In the genomic region with DNA sequence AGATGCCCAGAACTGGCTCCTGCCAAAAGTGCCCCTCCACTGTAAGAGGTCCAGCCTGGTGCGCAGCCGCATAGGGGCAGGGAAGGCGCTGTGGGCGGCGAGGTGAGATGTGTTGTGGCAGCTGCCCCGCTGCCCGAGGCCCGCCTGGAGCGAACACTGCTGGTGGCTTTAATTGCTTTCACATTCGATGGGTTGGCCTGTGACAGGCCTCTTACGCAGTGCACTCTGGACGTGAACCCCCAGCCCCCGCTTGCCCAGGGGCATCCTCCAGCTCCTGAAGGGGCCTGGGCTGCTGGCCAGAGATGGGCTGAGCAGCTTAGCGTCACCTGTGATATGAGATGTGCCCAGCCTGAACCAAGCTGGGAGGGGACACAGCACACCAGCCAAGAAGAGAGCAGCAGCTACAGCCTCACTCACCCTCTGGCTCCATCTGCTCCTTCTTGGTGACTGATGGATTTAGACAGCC, we compare ENCODE assay signal across 18 mouse cellular contexts. TPM values are rescaled to one million over a fixed set of nuclear protein-coding genes. Genes with fewer than 3 reads are reported as not detected.
DNase-seq lines count a peak whose midpoint lies in the region; ATAC-seq and TF ChIP-seq lines count a peak whose summit lies in the region.
"Had no signal": no experiment of that assay in that cellular context is flagged by ENCODE, and none has a peak within 500 bp of the region (broad histone marks: within the 10 kb centered on the region; RNA-seq: fewer than 3 reads in every experiment).

No protein-coding gene starts in this region.

- H3K4me1 ChIP-seq in hindbrain, embryonic 13.5 days (replicated peaks), result peaks cover 16% of the 10 kb centered on the region; the same call in 1 of the 2 replicates
- H3K4me1 ChIP-seq in hindbrain, embryonic 14.5 days (replicated peaks; ENCODE audit: control insufficient read depth, insufficient read depth, low read length), result no peaks in the 10 kb centered on the region
- H3K4me1 ChIP-seq in midbrain, embryonic 14.5 days (ENCODE audit: control insufficient read depth, insufficient read depth, low read length), result no peaks in the 10 kb centered on the region
- no peaks in the 10 kb centered on the region for H3K4me1 ChIP-seq in midbrain, embryonic 11.5 days (ENCODE audit: control insufficient read depth, insufficient read depth, low read length)
- no peaks in the 10 kb centered on the region for H3K4me1 ChIP-seq in embryonic facial prominence, embryonic 15.5 days
- no peaks in the 10 kb centered on the region for H3K4me1 ChIP-seq in lung, postnatal 0 days (ENCODE audit: insufficient read depth, low read depth, low read length)
- H3K4me1 ChIP-seq: forebrain, embryonic 15.5 days; intestine, embryonic 15.5 days; kidney, embryonic 15.5 days; limb, embryonic 12.5 days had no signal

- no peak for DNase-seq in hindbrain, embryonic 14.5 days (ENCODE audit: low spot score)
- peak; percentile 32 for DNase-seq in midbrain, embryonic 14.5 days
- DNase-seq in midbrain, embryonic 11.5 days (ENCODE audit: low spot score, missing footprints), result no peak
- no peak for DNase-seq in lung, postnatal 0 days (ENCODE audit: low spot score)
- DNase-seq in left cerebral cortex, postnatal 36 days (ENCODE audit: low spot score in 2 of 2), result no peak
- DNase-seq: adrenal gland, adult 2 months; gastrocnemius, adult 2 months; heart, postnatal 10 days; layer of hippocampus, postnatal 36 days; lung, embryonic 14.5 days had no signal

- no peak overlapping the region for H3K4me2 ChIP-seq in hindbrain, embryonic 13.5 days
- no peak overlapping the region for H3K4me2 ChIP-seq in hindbrain, embryonic 14.5 days (replicated peaks)
- no peak overlapping the region for H3K4me2 ChIP-seq in midbrain, embryonic 14.5 days (ENCODE audit: low read length)
- no peak overlapping the region for H3K4me2 ChIP-seq in midbrain, embryonic 11.5 days
- no peak overlapping the region for H3K4me2 ChIP-seq in embryonic facial prominence, embryonic 15.5 days (replicated peaks)
- H3K4me2 ChIP-seq in lung, postnatal 0 days (replicated peaks; ENCODE audit: low read depth, low read length), result no peak overlapping the region
- H3K4me2 ChIP-seq: forebrain, embryonic 15.5 days; intestine, embryonic 15.5 days; kidney, embryonic 15.5 days; limb, embryonic 12.5 days; lung, embryonic 14.5 days had no signal

- no peaks in the 10 kb centered on the region for H3K9me3 ChIP-seq in hindbrain, embryonic 13.5 days
- H3K9me3 ChIP-seq in hindbrain, embryonic 14.5 days (ENCODE audit: control insufficient read depth, low read length), result no peaks in the 10 kb centered on the region
- no peaks in the 10 kb centered on the region for H3K9me3 ChIP-seq in midbrain, embryonic 14.5 days (ENCODE audit: control insufficient read depth, low read length)
- H3K9me3 ChIP-seq in midbrain, embryonic 11.5 days (ENCODE audit: control insufficient read depth, low read length), result no peaks in the 10 kb centered on the region
- no peaks in the 10 kb centered on the region for H3K9me3 ChIP-seq in embryonic facial prominence, embryonic 15.5 days (replicated peaks)
- no peaks in the 10 kb centered on the region for H3K9me3 ChIP-seq in lung, postnatal 0 days (ENCODE audit: low read length)
- H3K9me3 ChIP-seq: forebrain, embryonic 15.5 days; G1E; intestine, embryonic 15.5 days; kidney, embryonic 15.5 days; limb, embryonic 12.5 days had no signal

- TF ChIP-seq CTCF in lung, postnatal 0 days (IDR thresholded peaks at IDR 0.05), result no peak

- intact Hi-C loops in left cerebral cortex, postnatal 36 days (cut with DNase I), result no loop called here

- no peak for ATAC-seq in hindbrain, embryonic 13.5 days (ENCODE audit: low FRiP score)
- ATAC-seq in hindbrain, embryonic 14.5 days (ENCODE audit: low FRiP score), result no peak
- 0 out of 2 replicates have a peak, but pooled peaks have one; percentile 34 for ATAC-seq in midbrain, embryonic 14.5 days (ENCODE audit: low FRiP score, low TSS enrichment)
- ATAC-seq in midbrain, embryonic 11.5 days (ENCODE audit: low FRiP score), result no peak
- peak; percentile 9; the same call in 1 of the 2 replicates for ATAC-seq in embryonic facial prominence, embryonic 15.5 days (ENCODE audit: insufficient number of reproducible peaks, low FRiP score, low TSS enrichment, low read depth)
- ATAC-seq in lung, postnatal 0 days, result no peak
- ATAC-seq: forebrain, embryonic 15.5 days; intestine, embryonic 15.5 days had no signal

- peaks cover 48% of the 10 kb centered on the region for H3K36me3 ChIP-seq in hindbrain, embryonic 13.5 days
- peaks cover 26% of the 10 kb centered on the region for H3K36me3 ChIP-seq in hindbrain, embryonic 14.5 days (replicated peaks; ENCODE audit: control insufficient read depth, insufficient read depth)
- H3K36me3 ChIP-seq in midbrain, embryonic 14.5 days (ENCODE audit: control insufficient read depth, insufficient read depth, low read length), result peaks cover 39% of the 10 kb centered on the region
- H3K36me3 ChIP-seq in midbrain, embryonic 11.5 days (ENCODE audit: control insufficient read depth, insufficient read depth, low read length), result no peaks in the 10 kb centered on the region; the same call in 1 of the 2 replicates
- H3K36me3 ChIP-seq in embryonic facial prominence, embryonic 15.5 days, result peaks cover 44% of the 10 kb centered on the region
- H3K36me3 ChIP-seq in lung, postnatal 0 days (ENCODE audit: insufficient read depth, low read length), result no peaks in the 10 kb centered on the region; the same call in 1 of the 2 replicates

- TF ChIP-seq EP300 in lung, postnatal 0 days (IDR thresholded peaks at IDR 0.05), result no peak

- H3K27me3 ChIP-seq in hindbrain, embryonic 13.5 days, result peaks cover 20% of the 10 kb centered on the region
- peaks cover 11% of the 10 kb centered on the region for H3K27me3 ChIP-seq in hindbrain, embryonic 14.5 days (ENCODE audit: control insufficient read depth, insufficient read depth, low read length)
- H3K27me3 ChIP-seq in midbrain, embryonic 14.5 days (ENCODE audit: control insufficient read depth, insufficient read depth, low read length), result peaks cover 10% of the 10 kb centered on the region
- H3K27me3 ChIP-seq in midbrain, embryonic 11.5 days (ENCODE audit: control insufficient read depth, insufficient read depth, low read length), result peaks cover 9% of the 10 kb centered on the region
- peaks cover 11% of the 10 kb centered on the region for H3K27me3 ChIP-seq in embryonic facial prominence, embryonic 15.5 days
- H3K27me3 ChIP-seq in lung, postnatal 0 days (replicated peaks; ENCODE audit: insufficient read depth, low read length), result 0 out of 2 replicates have a peak, but pooled peaks cover 3% of the 10 kb centered on the region

- no peak overlapping the region for H3K4me3 ChIP-seq in hindbrain, embryonic 13.5 days
- no peak overlapping the region for H3K4me3 ChIP-seq in hindbrain, embryonic 14.5 days (replicated peaks; ENCODE audit: low read length)
- H3K4me3 ChIP-seq in midbrain, embryonic 14.5 days (replicated peaks; ENCODE audit: low read depth, low read length), result no peak overlapping the region
- H3K4me3 ChIP-seq in midbrain, embryonic 11.5 days (ENCODE audit: low read depth, low read length), result no peak overlapping the region
- H3K4me3 ChIP-seq in embryonic facial prominence, embryonic 15.5 days (replicated peaks), result no peak overlapping the region
- no peak overlapping the region for H3K4me3 ChIP-seq in lung, postnatal 0 days (ENCODE audit: low read depth, low read length)
- H3K4me3 ChIP-seq: forebrain, embryonic 15.5 days; gastrocnemius, adult 2 months; intestine, embryonic 15.5 days; kidney, embryonic 15.5 days; limb, embryonic 12.5 days had no signal

- WGBS in hindbrain, embryonic 13.5 days, result 83% methylated on average over 14 of the region's 14 CpGs
- 68% methylated on average over 14 of the region's 14 CpGs for WGBS in hindbrain, embryonic 14.5 days
- WGBS in midbrain, embryonic 14.5 days, result 73% methylated on average over 14 of the region's 14 CpGs
- WGBS in midbrain, embryonic 11.5 days, result 85% methylated on average over 14 of the region's 14 CpGs
- 70% methylated on average over 14 of the region's 14 CpGs for WGBS in embryonic facial prominence, embryonic 15.5 days
- 87% methylated on average over 14 of the region's 14 CpGs for WGBS in lung, postnatal 0 days

- peak overlapping the region; percentile 52 for H3K27ac ChIP-seq in hindbrain, embryonic 13.5 days
- no peak overlapping the region for H3K27ac ChIP-seq in hindbrain, embryonic 14.5 days
- H3K27ac ChIP-seq in midbrain, embryonic 14.5 days (replicated peaks; ENCODE audit: low read depth, low read length), result no peak overlapping the region; the same call in 1 of the 2 replicates
- H3K27ac ChIP-seq in midbrain, embryonic 11.5 days (ENCODE audit: low read depth, low read length), result no peak overlapping the region
- H3K27ac ChIP-seq in embryonic facial prominence, embryonic 15.5 days (replicated peaks), result no peak overlapping the region
- no peak overlapping the region for H3K27ac ChIP-seq in lung, postnatal 0 days (ENCODE audit: low read length)
- H3K27ac ChIP-seq: forebrain, embryonic 15.5 days; gastrocnemius, adult 2 months; intestine, embryonic 15.5 days; limb, embryonic 12.5 days had no signal

- no peak overlapping the region for H3K9ac ChIP-seq in hindbrain, embryonic 13.5 days
- H3K9ac ChIP-seq in hindbrain, embryonic 14.5 days, result no peak overlapping the region
- H3K9ac ChIP-seq in midbrain, embryonic 14.5 days (replicated peaks; ENCODE audit: low read length), result no peak overlapping the region
- no peak overlapping the region for H3K9ac ChIP-seq in midbrain, embryonic 11.5 days (ENCODE audit: low read length)
- H3K9ac ChIP-seq in embryonic facial prominence, embryonic 15.5 days, result no peak overlapping the region
- no peak overlapping the region for H3K9ac ChIP-seq in lung, postnatal 0 days (replicated peaks; ENCODE audit: low read depth)
- H3K9ac ChIP-seq: forebrain, embryonic 15.5 days; intestine, embryonic 15.5 days; kidney, embryonic 15.5 days; limb, embryonic 12.5 days; lung, embryonic 14.5 days had no signal

RNA-seq across cellular contexts. Expression of gene A930017K11Rik, which starts 5.3 kb away (rescaled TPM):
- polyA plus RNA-seq in hindbrain, embryonic 13.5 days (2015; fragmentation: Nextera tagmentation; extraction: Ambion mirVana), result 0.56 and 0.77 TPM in 2 replicates
- 0.44 and 1.8 TPM in 2 replicates for polyA plus RNA-seq in hindbrain, embryonic 14.5 days (2014; fragmentation: Nextera tagmentation; extraction: Ambion mirVana)
- 3.3 and 5.2 TPM in 2 replicates for polyA plus RNA-seq in midbrain, embryonic 14.5 days (2014; fragmentation: Nextera tagmentation; extraction: Ambion mirVana)
- not detected in 2 replicates for polyA plus RNA-seq in midbrain, embryonic 11.5 days (2014; fragmentation: Nextera tagmentation; extraction: Ambion mirVana)
- 0.24 and 0.28 TPM in 2 replicates for polyA plus RNA-seq in embryonic facial prominence, embryonic 15.5 days (2015; fragmentation: Nextera tagmentation; extraction: Ambion mirVana)
- polyA plus RNA-seq in lung, postnatal 0 days (2015; fragmentation: Nextera tagmentation; extraction: Ambion mirVana), result not detected in 2 replicates
- total RNA-seq in left cerebral cortex, postnatal 36 days (2021), result under 1 TPM; 0.41 to 0.59 TPM
- total RNA-seq: adrenal gland, adult 2 months; G1E; gastrocnemius, adult 2 months; heart, postnatal 10 days; megakaryocyte progenitor cell, adult 5-6 weeks had no signal

RNA-seq across cellular contexts. Expression of gene Nhlrc4, which starts 12.9 kb away (rescaled TPM):
- polyA plus RNA-seq in hindbrain, embryonic 13.5 days (2015; fragmentation: Nextera tagmentation; extraction: Ambion mirVana), result 0.09 TPM in 1 of 2 replicates, not detected in the other
- polyA plus RNA-seq in hindbrain, embryonic 14.5 days (2014; fragmentation: Nextera tagmentation; extraction: Ambion mirVana), result 0.13 TPM in 1 of 2 replicates, not detected in the other
- 0.16 and 0.32 TPM in 2 replicates for polyA plus RNA-seq in midbrain, embryonic 14.5 days (2014; fragmentation: Nextera tagmentation; extraction: Ambion mirVana)
- 0.37 TPM in 1 of 2 replicates, not detected in the other for polyA plus RNA-seq in midbrain, embryonic 11.5 days (2014; fragmentation: Nextera tagmentation; extraction: Ambion mirVana)
- polyA plus RNA-seq in embryonic facial prominence, embryonic 15.5 days (2015; fragmentation: Nextera tagmentation; extraction: Ambion mirVana), result 2.7 and 5.8 TPM in 2 replicates
- 4.5 and 4.9 TPM in 2 replicates for polyA plus RNA-seq in lung, postnatal 0 days (2015; fragmentation: Nextera tagmentation; extraction: Ambion mirVana)
- under 1 TPM in 1 of 2 experiments, not detected in 1; 0.30 TPM for total RNA-seq in left cerebral cortex, postnatal 36 days (2021)
- total RNA-seq: adrenal gland, adult 2 months; gastrocnemius, adult 2 months; heart, postnatal 10 days; megakaryocyte progenitor cell, adult 5-6 weeks had no signal
- polyA plus RNA-seq: adrenal gland, adult 2 months; forebrain, embryonic 15.5 days; lung, embryonic 14.5 days had no signal

RNA-seq across cellular contexts. Expression of gene Pigq, which starts 12.9 kb away (rescaled TPM):
- 57.1 and 58.9 TPM in 2 replicates for polyA plus RNA-seq in hindbrain, embryonic 13.5 days (2015; fragmentation: Nextera tagmentation; extraction: Ambion mirVana)
- polyA plus RNA-seq in hindbrain, embryonic 14.5 days (2014; fragmentation: Nextera tagmentation; extraction: Ambion mirVana), result 64.2 and 74.2 TPM in 2 replicates
- 53.6 and 57.9 TPM in 2 replicates for polyA plus RNA-seq in midbrain, embryonic 14.5 days (2014; fragmentation: Nextera tagmentation; extraction: Ambion mirVana)
- polyA plus RNA-seq in midbrain, embryonic 11.5 days (2014; fragmentation: Nextera tagmentation; extraction: Ambion mirVana), result 47.2 and 50.9 TPM in 2 replicates
- polyA plus RNA-seq in embryonic facial prominence, embryonic 15.5 days (2015; fragmentation: Nextera tagmentation; extraction: Ambion mirVana), result 51.1 and 58.4 TPM in 2 replicates
- polyA plus RNA-seq in lung, postnatal 0 days (2015; fragmentation: Nextera tagmentation; extraction: Ambion mirVana), result 36.9 and 37.5 TPM in 2 replicates
- 100 to 1,000 TPM; 106 to 120 TPM for total RNA-seq in left cerebral cortex, postnatal 36 days (2021)

RNA-seq across cellular contexts. Expression of gene Capn15, which starts 28.0 kb away (rescaled TPM):
- 20.4 and 21.6 TPM in 2 replicates for polyA plus RNA-seq in hindbrain, embryonic 13.5 days (2015; fragmentation: Nextera tagmentation; extraction: Ambion mirVana)
- polyA plus RNA-seq in hindbrain, embryonic 14.5 days (2014; fragmentation: Nextera tagmentation; extraction: Ambion mirVana), result 21.5 and 27.5 TPM in 2 replicates
- 21.1 and 25.7 TPM in 2 replicates for polyA plus RNA-seq in midbrain, embryonic 14.5 days (2014; fragmentation: Nextera tagmentation; extraction: Ambion mirVana)
- polyA plus RNA-seq in midbrain, embryonic 11.5 days (2014; fragmentation: Nextera tagmentation; extraction: Ambion mirVana), result 19.0 and 21.5 TPM in 2 replicates
- 24.5 and 29.8 TPM in 2 replicates for polyA plus RNA-seq in embryonic facial prominence, embryonic 15.5 days (2015; fragmentation: Nextera tagmentation; extraction: Ambion mirVana)
- 12.7 and 13.9 TPM in 2 replicates for polyA plus RNA-seq in lung, postnatal 0 days (2015; fragmentation: Nextera tagmentation; extraction: Ambion mirVana)
- 10 to 100 TPM; 40.8 to 58.4 TPM for total RNA-seq in left cerebral cortex, postnatal 36 days (2021)

RNA-seq across cellular contexts. Expression of gene Rab40c, which starts 38.1 kb away (rescaled TPM):
- 45.5 and 48.7 TPM in 2 replicates for polyA plus RNA-seq in hindbrain, embryonic 13.5 days (2015; fragmentation: Nextera tagmentation; extraction: Ambion mirVana)
- 28.1 and 29.8 TPM in 2 replicates for polyA plus RNA-seq in hindbrain, embryonic 14.5 days (2014; fragmentation: Nextera tagmentation; extraction: Ambion mirVana)
- 29.4 and 46.9 TPM in 2 replicates for polyA plus RNA-seq in midbrain, embryonic 14.5 days (2014; fragmentation: Nextera tagmentation; extraction: Ambion mirVana)
- polyA plus RNA-seq in midbrain, embryonic 11.5 days (2014; fragmentation: Nextera tagmentation; extraction: Ambion mirVana), result 15.0 and 15.9 TPM in 2 replicates
- 35.8 and 38.9 TPM in 2 replicates for polyA plus RNA-seq in embryonic facial prominence, embryonic 15.5 days (2015; fragmentation: Nextera tagmentation; extraction: Ambion mirVana)
- 19.3 and 21.7 TPM in 2 replicates for polyA plus RNA-seq in lung, postnatal 0 days (2015; fragmentation: Nextera tagmentation; extraction: Ambion mirVana)
- 10 to 100 TPM; 46.1 to 58.0 TPM for total RNA-seq in left cerebral cortex, postnatal 36 days (2021)

Comparison
In these comparisons a context has a peak if more than half of its experiments do, and no peak if none do; other contexts are left out.
1. ATAC-seq: peak in midbrain, embryonic 14.5 days (single experiment) and embryonic facial prominence, embryonic 15.5 days (single experiment); none in hindbrain, embryonic 13.5 days (single experiment), hindbrain, embryonic 14.5 days (single experiment), midbrain, embryonic 11.5 days (single experiment) and lung, postnatal 0 days (single experiment).